In the genomic region with DNA sequence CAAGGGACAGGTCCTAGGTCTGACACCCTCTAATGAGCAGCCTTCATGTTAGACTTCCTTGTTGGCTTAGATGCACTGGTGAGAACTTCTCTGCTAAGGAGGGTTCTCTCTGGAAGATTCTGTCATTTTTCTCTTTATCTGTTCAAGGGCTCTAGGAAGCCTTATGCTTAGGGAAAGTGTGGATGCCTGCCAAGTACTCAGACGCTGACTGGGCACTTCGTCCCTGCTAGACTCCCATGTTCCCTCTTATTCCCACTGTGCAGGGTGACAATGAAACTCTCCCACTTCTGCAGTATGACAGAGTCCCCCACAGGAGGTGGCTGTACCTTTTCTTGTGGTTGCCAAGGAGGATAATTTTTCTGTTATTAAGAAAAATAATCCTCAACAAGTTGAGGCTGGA, we compare ENCODE assay signal across 20 mouse cellular contexts.
DNase-seq lines count a peak whose midpoint lies in the region; ATAC-seq and TF ChIP-seq lines count a peak whose summit lies in the region.
"Had no signal": no experiment of that assay in that cellular context is flagged by ENCODE, and none has a peak within 500 bp of the region (broad histone marks: within the 10 kb centered on the region; RNA-seq: fewer than 3 reads in every experiment).

No protein-coding gene starts in this region.

- 50% methylated on average over 2 of the region's 2 CpGs for WGBS in midbrain, postnatal 0 days
- WGBS in midbrain, embryonic 11.5 days: 85% methylated on average over 2 of the region's 2 CpGs

- no peaks in the 10 kb centered on the region for H3K27me3 ChIP-seq in midbrain, postnatal 0 days (ENCODE audit: insufficient read depth, low read length)
- no peaks in the 10 kb centered on the region for H3K27me3 ChIP-seq in midbrain, embryonic 11.5 days (ENCODE audit: control insufficient read depth, insufficient read depth, low read length)
- H3K27me3 ChIP-seq: CH12.LX; forebrain, embryonic 13.5 days; heart, embryonic 15.5 days; Patski had no signal

- no peak overlapping the region for H3K4me2 ChIP-seq in midbrain, postnatal 0 days (ENCODE audit: low read depth, low read length, poor library complexity, severe bottlenecking)
- H3K4me2 ChIP-seq in midbrain, embryonic 11.5 days: no peak overlapping the region
- H3K4me2 ChIP-seq: forebrain, embryonic 13.5 days; heart, embryonic 11.5 days; heart, embryonic 15.5 days had no signal

- no peak for ATAC-seq in midbrain, postnatal 0 days (ENCODE audit: low FRiP score)
- no peak for ATAC-seq in midbrain, embryonic 11.5 days (ENCODE audit: low FRiP score)
- ATAC-seq: activated CD4-positive, CD25-positive, alpha-beta regulatory T cell, adult 4 months; forebrain, embryonic 13.5 days; forebrain, postnatal 0 days; hindbrain, embryonic 16.5 days; Patski had no signal

- DNase-seq in heart, postnatal 4 days: peak; percentile 5
- no peak for DNase-seq in heart, postnatal 10 days
- DNase-seq in kidney, postnatal 14 days: peak; percentile 38
- DNase-seq in kidney, postnatal 4 days: no peak
- DNase-seq in midbrain, postnatal 0 days (ENCODE audit: low spot score): peak; percentile 25
- no peak for DNase-seq in midbrain, embryonic 11.5 days (ENCODE audit: low spot score, missing footprints)
- no peak for DNase-seq in layer of hippocampus, adult 2 months (ENCODE audit: low spot score in 2 of 2)
- DNase-seq: adrenal gland, postnatal 14 days; cerebellum, postnatal 36 days; forebrain, postnatal 0 days; gastrocnemius, postnatal 14 days; heart, adult 2 months had no signal

- no peak overlapping the region for H3K4me3 ChIP-seq in midbrain, postnatal 0 days (ENCODE audit: low read depth, low read length)
- H3K4me3 ChIP-seq in midbrain, embryonic 11.5 days (ENCODE audit: low read depth, low read length): no peak overlapping the region
- no peak overlapping the region for H3K4me3 ChIP-seq in layer of hippocampus, adult 2 months
- H3K4me3 ChIP-seq: embryonic facial prominence, embryonic 10.5 days; forebrain, embryonic 13.5 days; heart, adult 2 months; heart, embryonic 15.5 days had no signal

- H3K27ac ChIP-seq in midbrain, postnatal 0 days (ENCODE audit: low read depth, low read length): no peak overlapping the region
- no peak overlapping the region for H3K27ac ChIP-seq in midbrain, embryonic 11.5 days (ENCODE audit: low read depth, low read length)
- no peak overlapping the region for H3K27ac ChIP-seq in layer of hippocampus, adult 2 months
- H3K27ac ChIP-seq: embryonic facial prominence, embryonic 10.5 days; forebrain, embryonic 13.5 days; heart, adult 2 months; heart, embryonic 15.5 days had no signal

- H3K9ac ChIP-seq in midbrain, postnatal 0 days (replicated peaks; ENCODE audit: low read length, poor library complexity, severe bottlenecking): no peak overlapping the region
- H3K9ac ChIP-seq in midbrain, embryonic 11.5 days (ENCODE audit: low read length): no peak overlapping the region
- H3K9ac ChIP-seq: forebrain, embryonic 13.5 days; forebrain, postnatal 0 days; heart, embryonic 15.5 days had no signal

- H3K9me3 ChIP-seq in midbrain, postnatal 0 days (ENCODE audit: low read length): no peaks in the 10 kb centered on the region
- H3K9me3 ChIP-seq in midbrain, embryonic 11.5 days (ENCODE audit: control insufficient read depth, low read length): no peaks in the 10 kb centered on the region
- H3K9me3 ChIP-seq: embryonic facial prominence, embryonic 10.5 days; forebrain, embryonic 13.5 days; heart, embryonic 15.5 days had no signal

- H3K36me3 ChIP-seq in midbrain, postnatal 0 days (ENCODE audit: insufficient read depth, low read length): no peaks in the 10 kb centered on the region
- no peaks in the 10 kb centered on the region for H3K36me3 ChIP-seq in midbrain, embryonic 11.5 days (ENCODE audit: control insufficient read depth, insufficient read depth, low read length)
- H3K36me3 ChIP-seq: embryonic facial prominence, embryonic 10.5 days; heart, embryonic 15.5 days had no signal

- no peaks in the 10 kb centered on the region for H3K4me1 ChIP-seq in midbrain, postnatal 0 days (ENCODE audit: insufficient read depth, low read length)
- H3K4me1 ChIP-seq in midbrain, embryonic 11.5 days (ENCODE audit: control insufficient read depth, insufficient read depth, low read length): no peaks in the 10 kb centered on the region
- H3K4me1 ChIP-seq: embryonic facial prominence, embryonic 10.5 days; forebrain, embryonic 13.5 days; heart, embryonic 15.5 days had no signal

- no peak for TF ChIP-seq CTCF in midbrain, postnatal 0 days (IDR thresholded peaks at IDR 0.05)
- no peak for TF ChIP-seq CTCF in layer of hippocampus, adult 2 months (conservative IDR thresholded peaks at IDR 0.05)

- intact Hi-C loops in heart, postnatal 10 days (cut with DNase I): no loop called here

Comparison
In these comparisons a context has a peak if more than half of its experiments do, and no peak if none do; other contexts are left out.
1. DNase-seq: peak in heart, postnatal 4 days (single experiment), kidney, postnatal 14 days (single experiment) and midbrain, postnatal 0 days (single experiment); none in heart, postnatal 10 days (0 of 2), kidney, postnatal 4 days (0 of 2), midbrain, embryonic 11.5 days (single experiment) and layer of hippocampus, adult 2 months (0 of 2).